Mouse (Mus musculus): ENCODE results near the gene Slc25a44.
"Not testable (repeated sequence)": the region's sequence is repeated elsewhere in the genome, so short reads cannot be mapped to it uniquely, and the experiment has no call there.

The Slc25a44 gene

DNA sequence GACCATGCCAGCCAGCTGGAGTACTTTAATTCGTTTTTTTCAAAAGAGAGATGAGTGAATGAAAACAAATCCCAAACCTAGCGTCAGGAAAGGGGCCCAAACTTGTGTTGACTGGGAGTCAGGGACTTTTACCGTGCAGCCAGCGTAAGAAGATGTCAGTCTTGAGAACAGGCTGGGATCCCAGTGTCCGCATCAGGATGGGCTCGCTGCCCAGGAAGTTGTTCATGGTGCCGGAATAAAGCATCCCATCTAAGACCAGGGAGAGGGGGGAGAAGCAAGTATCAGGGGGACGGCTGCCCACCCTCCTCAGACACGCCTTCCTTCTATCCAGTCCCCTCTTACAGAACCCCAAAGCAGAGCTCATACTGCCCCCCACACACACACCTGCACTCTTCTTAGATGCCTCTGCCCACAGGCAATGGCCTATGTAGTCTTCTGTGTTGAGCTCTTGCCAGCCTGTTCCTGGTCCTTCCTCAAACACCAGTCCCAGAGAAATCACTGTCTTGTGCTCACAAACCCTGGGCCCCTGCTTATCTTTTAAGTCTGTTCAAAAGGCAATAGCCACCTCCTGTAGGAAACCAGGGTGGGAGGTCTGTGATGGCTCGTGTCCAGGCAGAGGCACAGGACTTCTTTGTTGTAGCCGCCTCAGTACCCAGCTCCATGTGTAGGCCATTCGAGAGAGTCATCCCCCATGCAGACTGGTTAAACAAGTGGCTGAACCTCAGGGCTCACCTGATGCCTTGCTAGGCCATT, 25.6 kb upstream of the Slc25a44 start:
- no peak for DNase-seq (ENCODE audit: low read depth, low spot score)

DNA sequence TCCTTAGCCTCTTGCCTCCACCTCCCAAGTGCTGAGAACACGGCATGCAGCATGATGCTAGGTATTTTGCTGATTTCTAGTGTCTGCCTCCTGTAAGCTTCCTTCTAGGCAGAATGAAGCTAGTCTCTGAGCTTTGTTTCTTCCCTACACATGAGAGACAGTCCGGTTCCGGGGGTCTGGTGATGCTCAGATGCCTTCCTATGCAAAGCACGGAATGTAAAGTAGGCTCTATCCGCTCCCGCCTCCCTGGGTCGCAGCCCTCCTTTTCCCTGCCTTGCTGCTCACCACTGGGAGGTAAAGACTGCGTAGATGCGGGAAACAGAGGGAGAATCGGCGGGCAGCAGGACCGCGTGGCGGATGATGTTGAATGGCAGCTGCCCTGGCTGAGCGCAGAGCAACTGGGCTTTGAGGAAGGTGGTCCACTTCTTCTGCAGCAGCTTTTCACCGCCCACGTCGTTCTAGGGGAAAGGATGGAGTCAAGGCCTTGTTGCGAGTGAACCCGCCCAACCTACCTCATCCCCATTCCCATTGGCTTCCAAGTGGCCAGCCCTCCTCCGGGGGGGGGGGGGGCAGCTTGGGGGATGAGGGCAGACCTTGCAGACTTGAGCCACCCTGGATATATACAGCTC, 24.6 kb upstream of the Slc25a44 start:
- DNase-seq (ENCODE audit: low read depth, low spot score), result no peak

DNA sequence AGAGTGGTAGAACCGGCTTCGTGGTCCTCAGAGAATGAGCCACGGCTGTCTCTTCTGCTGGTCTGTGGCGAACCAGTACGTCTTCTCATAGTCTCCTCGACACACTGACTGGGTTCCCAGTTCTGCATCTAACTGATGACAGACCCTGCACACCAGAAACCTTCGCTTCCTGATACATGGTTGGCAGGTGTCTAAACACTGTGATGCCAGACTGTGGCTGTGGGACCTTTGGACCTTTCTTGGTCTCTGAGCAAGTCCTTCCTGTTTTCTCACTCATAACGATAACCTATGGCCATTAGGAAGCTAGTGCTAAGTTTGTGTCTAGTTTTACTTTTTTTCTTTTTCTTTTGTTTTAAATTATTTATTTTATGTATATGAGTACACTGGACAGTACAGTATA, 23.5 kb upstream of the Slc25a44 start:
- no peak for DNase-seq (ENCODE audit: low read depth, low spot score)

DNA sequence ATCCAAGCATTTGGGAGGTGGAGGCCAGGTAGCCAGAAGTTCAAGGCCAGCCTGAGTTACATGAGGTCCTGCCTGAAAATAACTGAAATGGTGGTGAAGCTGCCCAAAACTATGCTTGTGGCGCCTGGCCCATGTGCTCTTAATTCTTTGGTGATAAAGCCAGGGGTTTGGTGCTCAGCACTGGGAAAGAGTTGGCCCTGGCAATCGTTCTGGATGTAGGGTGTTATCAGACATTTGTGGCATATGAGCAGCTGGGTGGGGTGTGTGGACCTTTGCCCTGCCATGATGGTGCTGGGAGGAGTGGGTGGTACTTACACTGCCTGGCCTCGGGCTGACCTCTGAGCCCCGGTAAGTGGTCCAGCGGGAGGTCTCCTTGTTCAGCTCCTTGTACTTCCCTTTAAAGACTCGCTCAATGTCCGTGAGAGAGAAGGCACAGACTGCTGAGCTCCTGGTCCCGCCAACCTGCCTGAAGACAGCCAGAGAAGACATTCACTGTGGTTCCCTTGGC, 22.8 kb upstream of the Slc25a44 start:
- no peak for DNase-seq (ENCODE audit: low read depth, low spot score)

DNA sequence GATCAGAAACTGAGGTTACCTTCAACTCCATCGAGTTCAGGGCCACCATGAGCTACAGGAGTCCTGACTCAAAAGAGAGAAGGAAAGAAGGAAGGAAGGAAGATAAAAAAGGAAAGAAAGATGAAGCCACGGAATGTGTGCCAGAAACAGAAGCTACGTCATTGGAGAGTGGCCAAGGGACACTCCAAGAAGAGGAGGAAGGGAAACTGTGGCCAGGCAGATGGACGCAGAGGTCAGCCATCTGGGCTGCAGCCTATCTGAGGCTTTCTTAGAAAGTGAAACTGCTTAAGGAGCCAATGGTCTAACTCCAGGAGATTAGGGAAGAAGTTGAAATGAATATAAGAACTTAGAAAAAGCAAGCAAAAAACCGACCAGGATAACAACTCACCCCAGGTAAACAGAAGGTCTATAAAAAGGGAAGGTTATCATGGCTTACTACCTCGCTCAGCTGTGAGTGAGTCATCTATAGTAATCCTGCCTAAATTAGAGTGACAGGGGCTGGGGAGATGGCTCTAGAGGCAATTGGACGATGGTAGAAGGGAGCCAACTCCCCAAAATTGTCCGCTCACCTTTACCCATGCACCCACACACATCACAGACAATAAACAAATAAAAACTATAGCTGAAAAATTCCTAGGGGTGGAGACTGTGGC, 21.7 kb upstream of the Slc25a44 start:
- DNase-seq (ENCODE audit: low read depth, low spot score), result no peak

DNA sequence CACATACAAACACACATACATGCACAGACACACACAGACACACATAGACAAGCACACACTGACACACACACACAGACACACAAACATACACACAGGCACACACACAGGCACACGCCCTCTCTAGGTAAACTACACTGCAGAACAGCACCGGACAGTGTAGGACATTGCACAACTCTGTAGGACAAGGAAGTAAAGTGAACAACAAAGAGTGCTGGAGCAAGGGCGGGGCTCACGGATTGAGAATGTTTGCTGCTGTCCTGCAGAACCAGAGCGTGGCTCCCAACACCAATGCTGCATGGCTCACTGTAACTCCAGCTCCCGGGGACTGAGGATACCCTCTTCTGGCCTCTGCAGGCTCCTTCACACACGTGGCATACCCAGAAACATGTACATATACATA, 17.9 kb upstream of the Slc25a44 start:
- DNase-seq (ENCODE audit: low read depth, low spot score), result no peak

DNA sequence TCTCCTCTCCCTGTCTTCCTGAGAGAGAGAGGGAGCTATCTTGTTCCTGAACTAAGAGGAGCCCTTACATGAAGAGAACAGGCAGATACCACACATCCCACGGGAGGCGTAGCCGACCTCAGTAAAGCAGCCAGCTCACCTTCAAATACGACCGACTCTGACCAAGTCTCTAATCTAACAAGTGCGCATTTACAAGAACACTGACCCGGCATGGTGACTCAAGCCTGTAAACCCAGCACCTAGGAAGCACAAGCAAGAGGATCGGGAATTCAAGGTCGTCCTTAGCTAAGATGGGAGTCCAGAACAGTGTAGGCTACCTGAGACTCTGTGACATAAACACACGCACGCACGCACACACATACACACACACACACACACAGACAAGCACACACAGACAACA, 17.5 kb upstream of the Slc25a44 start:
- DNase-seq (ENCODE audit: low read depth, low spot score), result no peak

DNA sequence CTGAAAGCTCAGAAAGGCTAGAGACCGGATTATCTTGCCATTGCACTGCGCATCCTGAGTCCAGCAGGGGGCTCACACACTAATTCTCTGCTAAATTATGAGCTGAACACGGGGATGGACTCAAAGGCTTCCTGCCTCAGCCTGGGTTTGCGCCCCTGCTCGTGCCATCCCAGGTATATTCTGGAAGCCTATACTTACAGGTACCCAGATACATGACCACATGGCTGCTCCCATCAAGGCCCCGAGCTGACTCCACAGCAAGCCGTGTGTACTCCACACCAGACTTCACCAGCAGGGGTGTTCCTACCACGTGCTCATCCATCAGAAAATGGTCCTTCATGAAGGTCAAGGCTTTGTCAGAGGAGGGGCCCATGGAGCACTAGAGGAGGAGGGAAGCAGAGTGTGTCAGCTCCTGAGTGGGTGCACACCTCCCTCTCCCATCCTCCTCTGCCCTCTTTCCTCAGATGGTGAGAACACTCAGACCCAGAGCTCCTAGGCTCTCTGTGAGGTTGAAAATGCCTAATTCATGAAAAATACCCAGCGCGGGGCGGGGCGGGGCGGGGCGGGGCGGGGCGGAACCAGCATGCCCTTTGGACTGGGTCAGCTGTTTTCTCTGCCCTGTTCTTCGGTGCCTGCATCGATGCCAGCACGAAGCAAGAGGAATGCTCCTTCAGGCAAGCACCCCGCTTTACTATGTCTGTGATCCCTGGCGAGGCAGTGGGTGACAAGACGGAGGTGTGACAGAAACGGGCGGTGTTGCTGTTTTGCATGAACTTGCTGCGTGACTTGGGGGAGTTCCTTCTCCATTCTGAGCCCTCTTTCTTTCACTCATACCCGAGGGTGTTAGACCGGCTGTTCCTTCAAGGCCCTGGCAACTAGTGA, 15.8 kb upstream of the Slc25a44 start:
- DNase-seq (ENCODE audit: low read depth, low spot score), result no peak

DNA sequence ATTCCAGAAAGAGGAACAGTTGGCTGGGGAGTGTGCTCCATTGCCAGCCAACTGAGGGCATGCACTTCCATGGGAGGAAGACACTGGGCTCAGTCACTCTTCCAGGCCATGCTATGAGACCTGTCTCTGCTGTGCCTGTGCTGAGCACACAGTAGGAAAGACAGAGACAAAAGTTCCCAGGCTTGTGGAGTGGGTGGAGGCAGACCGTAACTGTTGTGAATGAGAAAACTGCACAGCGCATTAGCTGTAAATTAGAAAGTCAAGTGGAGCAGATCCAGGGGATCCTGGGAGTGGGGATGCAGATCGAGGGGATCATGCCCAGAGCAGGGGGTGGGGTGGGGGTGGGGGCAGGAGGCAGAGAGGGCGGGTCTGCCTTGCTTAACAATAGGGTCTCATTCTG, 14.6 kb upstream of the Slc25a44 start:
- no peak for DNase-seq (ENCODE audit: low read depth, low spot score)

DNA sequence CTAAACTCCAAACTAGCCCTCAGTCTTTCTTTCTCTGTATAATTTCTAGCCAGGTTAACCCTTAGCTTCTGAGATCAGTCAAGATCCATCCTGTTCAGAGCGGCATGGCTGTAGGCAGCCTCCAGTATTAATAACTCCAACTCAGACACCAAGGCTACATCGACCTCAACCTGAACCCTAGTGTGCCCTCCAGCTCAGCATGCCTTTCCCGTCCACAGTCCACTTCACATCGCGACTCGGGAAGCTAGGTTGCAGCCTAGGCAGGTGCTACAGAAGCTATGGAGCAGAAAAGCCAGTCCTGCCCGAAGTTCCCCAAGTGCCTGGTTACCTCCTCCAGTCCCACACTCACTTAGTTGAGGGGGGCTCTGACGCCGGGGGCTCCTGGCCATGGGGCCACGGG, 12.5 kb upstream of the Slc25a44 start:
- no peak for DNase-seq (ENCODE audit: low read depth, low spot score)

DNA sequence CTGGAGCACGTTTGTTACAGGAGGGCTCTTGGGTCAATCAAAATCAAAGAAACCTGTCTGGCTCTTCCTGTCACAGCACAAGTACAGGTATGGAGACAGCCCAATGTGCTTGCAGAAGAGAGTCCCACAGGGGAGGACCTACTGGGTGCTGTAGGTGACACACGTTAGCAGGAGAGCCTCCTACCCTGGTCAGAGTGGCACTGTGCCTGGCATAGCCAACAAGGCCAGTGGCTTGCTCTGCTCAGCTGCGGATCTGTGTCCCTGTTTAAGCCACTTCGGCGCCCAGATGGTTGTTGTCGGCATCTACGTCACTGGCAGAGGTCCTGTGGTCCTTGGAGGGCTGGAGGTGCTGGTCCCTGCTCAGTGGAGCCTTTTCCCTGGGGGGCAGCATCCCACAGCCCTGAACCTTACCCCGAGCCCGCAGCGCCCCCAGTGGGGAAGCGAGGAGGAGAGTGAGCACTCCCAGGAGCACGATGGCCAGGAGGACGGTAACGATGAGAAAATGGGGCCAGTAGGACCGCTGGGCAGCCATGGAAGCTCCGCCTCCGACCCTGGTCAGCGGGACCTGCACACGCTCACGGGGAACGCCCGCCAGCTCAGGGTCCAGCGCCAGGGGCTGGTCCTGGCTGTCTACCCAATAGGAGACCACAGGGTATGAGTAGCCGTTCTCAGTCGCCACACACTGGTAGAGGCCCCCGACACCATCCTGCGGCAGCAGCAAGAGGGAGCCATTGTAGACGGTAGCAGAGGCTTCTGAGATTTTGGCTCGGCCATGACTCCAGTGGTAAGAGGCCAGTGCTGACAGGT, 11.7 kb upstream of the Slc25a44 start:
- no peak for DNase-seq (ENCODE audit: low read depth, low spot score)

DNA sequence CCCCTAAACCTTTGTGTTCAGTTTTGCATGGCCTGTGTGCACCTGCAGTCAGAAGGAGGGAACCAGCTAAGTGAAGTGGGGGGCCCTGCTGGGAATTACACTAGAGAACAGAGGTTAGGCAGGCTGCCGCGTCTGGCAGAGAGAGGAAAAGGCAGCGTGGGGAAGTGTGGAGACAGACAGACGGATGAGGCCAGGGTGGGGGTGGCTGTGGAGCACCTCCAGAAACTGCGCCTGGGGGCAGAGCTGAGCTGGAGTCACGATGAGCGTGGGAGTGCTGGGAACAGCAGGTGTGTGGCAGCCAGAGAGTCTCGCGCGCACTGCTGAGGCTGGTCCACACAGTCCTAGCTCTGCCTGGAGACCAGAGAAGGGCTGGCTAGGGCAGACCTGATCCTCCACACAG, 10.6 kb upstream of the Slc25a44 start:
- no peak for DNase-seq (ENCODE audit: low read depth, low spot score)

DNA sequence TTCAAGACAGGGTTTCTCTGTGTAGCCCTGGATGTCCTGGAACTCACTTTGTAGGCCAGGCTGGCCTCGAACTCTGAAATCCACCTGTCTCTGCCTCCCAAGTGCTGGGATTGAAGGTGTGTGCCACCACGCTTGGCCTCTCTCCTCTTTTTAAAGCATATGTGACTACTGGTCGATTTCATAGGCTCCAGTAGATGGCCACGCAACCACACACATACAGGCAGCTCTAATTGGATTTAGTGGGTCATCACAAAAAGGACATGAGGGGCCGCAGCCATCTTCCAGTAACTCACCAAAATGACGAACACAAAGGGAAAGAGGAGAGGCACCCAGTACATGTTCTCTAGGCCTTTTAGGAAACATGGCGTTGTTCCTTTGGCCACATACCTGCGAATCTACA, 3.7 kb upstream of the Slc25a44 start:
- DNase-seq (ENCODE audit: low read depth, low spot score), result not testable (repeated sequence)

DNA sequence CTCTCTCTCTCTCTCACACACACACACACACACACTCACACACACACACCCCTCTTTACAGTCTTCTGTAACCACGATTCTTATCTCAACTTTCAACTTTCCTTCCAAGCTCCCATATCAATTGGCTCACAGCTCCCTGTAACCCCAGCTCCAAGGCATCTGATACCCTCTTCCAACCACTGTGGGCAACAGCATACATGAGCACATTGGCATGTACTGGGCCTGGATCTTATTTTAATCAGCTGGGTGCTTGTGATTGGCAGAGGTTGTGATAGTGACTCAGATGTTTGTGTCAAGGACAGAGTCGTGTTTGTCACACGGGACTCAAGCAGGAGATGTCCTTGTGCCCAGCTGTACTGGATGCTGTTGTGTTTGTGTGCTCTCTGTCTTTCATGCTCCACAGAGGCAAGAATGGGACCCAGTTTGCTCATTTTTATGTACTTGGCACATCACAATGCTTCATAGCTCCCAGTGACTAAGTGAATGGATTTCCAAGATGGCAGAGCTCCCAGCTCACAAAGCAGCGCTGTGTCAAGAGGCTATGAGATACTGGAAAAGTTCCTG, 2.5 kb upstream of the Slc25a44 start:
- DNase-seq (ENCODE audit: low read depth, low spot score), result no peak

DNA sequence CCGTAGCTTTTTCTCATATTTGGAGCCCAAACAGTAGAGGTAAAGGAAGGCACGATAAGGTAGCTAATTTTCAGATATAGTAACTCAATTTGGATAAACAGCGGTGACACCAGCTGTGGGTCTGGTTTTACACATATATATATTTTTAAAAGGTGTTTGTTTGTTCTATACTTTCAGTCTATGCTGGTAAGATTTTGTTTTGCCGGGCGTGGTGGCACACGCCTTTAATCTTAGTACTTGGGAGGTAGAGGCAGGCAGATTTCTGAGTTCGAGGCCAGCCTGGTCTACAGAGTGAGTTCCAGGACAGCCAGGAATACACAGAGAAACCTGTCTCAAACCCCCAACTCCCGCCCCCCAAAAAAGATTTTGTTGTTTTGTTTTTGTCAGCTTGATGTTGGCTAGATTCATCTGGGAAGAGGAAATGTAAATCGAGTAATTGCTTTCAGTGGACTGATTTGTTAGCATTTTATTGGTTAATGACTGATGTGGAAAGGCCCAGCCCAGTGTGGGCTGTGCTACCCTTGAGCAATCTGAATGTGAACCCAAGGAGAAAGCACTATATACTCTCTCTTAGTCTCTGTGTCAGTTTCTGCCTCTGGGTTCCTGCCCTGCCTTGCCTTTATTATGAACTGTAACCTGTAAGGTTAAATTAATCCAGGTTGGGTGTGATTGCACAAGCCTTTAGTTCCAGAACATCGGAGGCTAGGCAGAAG, 925 bp upstream of the Slc25a44 start:
- DNase-seq (ENCODE audit: low read depth, low spot score), result no peak

DNA sequence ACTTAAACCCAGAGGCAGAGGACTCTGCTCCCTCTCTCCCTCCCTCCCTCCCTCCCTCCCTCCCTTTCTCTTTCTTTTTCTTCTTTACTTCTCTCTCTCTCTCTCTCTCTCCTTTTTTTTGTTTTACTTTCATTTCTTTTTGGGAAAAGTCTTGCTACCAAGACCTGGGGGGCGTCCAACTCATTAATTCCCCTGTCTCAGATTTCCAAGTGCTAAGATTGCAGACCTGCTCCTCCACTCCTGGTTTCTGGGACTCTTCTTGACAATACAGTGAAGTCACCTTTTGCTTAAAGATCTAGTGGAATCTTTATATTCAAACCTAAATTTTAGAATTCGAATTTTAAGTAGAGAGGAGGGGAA, 371 bp upstream of the Slc25a44 start:
- DNase-seq (ENCODE audit: low read depth, low spot score), result no peak

DNA sequence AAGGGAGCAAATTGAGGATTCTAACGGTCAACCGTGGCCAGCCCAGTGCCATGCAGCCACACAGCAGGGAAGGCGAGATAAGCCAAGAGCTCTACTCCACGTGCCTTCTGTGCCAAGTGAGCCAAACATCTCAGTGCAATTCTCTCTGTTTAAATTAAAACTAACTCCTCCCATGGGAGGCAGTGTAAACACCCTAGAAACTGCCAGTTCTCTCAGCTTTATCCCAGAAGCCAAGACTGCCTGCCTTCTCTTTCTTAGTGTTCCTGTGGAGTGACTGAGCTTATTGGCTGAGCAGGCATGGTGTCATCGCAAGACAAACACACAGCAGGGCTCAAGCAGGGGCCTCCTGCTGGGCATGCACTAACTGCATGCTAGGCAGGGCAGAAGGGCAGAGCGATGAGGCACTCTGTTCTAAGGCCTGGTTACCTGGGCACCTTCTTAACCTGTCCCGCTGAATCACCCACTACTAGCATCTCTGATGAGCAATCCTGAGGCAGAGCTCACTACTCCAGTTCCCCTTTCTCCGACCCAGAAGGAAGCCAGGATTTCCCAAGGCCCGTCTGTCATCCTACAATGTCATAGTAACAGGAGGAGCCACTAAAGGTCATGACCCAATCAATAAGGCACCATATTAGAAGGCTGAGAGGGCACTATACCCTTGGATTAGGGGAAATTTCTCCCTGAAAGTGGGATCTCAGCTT, 2.8 kb downstream of the Slc25a44 start:
- no peak for DNase-seq (ENCODE audit: low read depth, low spot score)

DNA sequence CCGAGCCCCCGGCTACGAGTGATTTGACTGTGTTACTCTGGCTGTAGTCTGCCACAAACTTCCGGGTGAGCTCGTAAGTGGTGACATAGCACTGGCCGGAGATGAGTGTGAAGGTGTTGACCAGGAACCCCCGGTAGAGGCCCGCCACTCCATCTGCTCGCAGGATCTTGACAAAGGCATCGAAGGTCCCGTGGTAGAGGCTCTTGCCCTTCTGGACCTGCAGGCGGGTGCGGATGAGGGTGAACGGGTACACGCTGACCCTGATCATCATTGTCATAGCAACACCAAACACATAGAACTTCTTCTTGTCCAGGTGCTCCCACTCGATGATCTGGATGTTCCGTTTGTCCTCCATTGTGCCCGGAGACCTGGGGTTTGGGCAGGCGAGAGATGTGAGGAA, 4.2 kb downstream of the Slc25a44 start:
- no peak for DNase-seq (ENCODE audit: low read depth, low spot score)

DNA sequence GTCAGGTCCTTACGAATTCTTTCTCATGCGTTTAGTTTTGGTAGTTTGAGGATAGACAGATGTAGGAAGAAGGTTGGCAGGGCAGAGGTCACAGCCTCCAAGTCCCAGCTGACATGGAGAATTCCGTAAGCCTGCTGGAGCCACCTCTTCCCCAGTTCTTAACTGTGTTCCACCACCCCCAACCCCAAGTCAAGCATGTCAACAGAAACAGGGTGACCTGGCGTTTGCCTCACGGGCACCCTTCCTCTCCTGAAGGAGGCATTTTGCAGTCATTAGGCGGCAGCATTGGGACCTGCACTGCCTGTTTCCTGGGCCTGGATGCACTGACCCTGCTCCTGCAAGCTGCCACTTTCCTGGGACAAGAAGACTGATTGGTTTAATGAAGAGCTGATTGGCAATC, 6.9 kb downstream of the Slc25a44 start:
- no peak for DNase-seq (ENCODE audit: low read depth, low spot score)

DNA sequence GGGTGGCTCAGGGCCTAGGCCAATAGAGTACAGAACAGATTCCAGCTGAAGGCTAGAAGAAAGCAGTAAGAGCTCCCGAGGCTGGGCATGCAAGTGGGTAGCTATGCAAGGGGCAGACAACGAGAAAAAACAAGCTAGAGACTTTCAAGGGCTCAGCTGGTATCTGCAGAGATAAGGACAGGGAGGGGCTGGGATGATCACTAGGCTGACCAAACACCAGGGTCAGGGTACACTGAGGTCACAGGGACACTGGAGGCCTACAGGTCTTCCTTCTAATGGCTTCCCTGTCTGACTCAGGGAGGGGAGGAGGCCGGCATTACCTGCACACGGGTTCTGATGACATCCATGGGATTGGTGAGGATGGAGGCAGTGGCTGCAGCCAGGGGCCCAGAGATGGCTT, 9.3 kb downstream of the Slc25a44 start:
- no peak for DNase-seq (ENCODE audit: low read depth, low spot score)

Data from retina, adult 2 months (tissue).